Mouse (Mus musculus): ENCODE measurements around the gene Cdc42bpg. TPM values are rescaled to one million over a fixed set of nuclear protein-coding genes. Genes with fewer than 3 reads are reported as not detected.

Gene Cdc42bpg
- polyA plus RNA-seq, 1 experiment from 2014 or later = 0.71 TPM

DNA sequence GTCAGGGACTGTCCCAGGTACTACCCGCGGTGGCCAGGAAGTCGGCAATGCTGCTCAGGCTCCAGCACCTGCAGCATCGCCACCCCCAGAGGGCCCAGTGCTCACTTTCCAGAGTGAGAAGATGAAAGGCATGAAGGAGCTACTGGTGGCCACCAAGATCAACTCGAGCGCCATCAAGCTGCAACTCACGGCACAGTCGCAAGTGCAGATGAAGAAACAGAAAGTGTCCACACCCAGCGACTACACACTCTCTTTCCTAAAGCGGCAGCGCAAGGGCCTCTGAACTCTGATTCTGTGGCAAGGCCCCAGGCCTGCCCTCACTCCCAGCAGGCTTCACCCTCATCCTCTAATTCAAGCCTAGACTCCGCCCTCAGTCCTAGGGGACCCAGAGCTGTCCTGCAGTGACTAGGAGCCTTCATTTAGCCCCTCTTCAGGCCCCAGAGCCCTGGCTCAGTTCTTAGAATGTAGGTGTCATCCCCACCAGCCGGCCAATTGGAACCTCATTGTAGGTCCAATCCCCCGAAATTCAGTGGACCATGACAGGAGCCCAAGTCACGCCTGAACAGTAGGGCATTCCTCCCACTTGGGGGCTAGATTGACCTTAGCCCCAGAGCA lies 33.7 kb downstream of the Cdc42bpg start:
- H3K4me3 ChIP-seq (ENCODE audit: low read depth, low read length) = no peak overlapping the region
- H3K4me1 ChIP-seq (ENCODE audit: control insufficient read depth, insufficient read depth, low read length) = peaks cover 20% of the 10 kb centered on the region
- H3K9ac ChIP-seq (replicated peaks; ENCODE audit: low read depth, low read length) = no peak overlapping the region
- no peak for ATAC-seq (ENCODE audit: low read depth)
- no peaks in the 10 kb centered on the region for H3K27me3 ChIP-seq (ENCODE audit: control insufficient read depth, insufficient read depth, low read length)
- no peaks in the 10 kb centered on the region for H3K9me3 ChIP-seq (ENCODE audit: control insufficient read depth, low read length)
- H3K27ac ChIP-seq (ENCODE audit: low read depth, low read length) = no peak overlapping the region
- WGBS = 76% methylated on average over 15 of the region's 15 CpGs
- H3K36me3 ChIP-seq (ENCODE audit: control insufficient read depth, insufficient read depth, low read length) = peaks cover 27% of the 10 kb centered on the region
- H3K4me2 ChIP-seq (ENCODE audit: low read depth, low read length) = peak overlapping the region; percentile 71; the same call in 1 of the 2 replicates

DNA sequence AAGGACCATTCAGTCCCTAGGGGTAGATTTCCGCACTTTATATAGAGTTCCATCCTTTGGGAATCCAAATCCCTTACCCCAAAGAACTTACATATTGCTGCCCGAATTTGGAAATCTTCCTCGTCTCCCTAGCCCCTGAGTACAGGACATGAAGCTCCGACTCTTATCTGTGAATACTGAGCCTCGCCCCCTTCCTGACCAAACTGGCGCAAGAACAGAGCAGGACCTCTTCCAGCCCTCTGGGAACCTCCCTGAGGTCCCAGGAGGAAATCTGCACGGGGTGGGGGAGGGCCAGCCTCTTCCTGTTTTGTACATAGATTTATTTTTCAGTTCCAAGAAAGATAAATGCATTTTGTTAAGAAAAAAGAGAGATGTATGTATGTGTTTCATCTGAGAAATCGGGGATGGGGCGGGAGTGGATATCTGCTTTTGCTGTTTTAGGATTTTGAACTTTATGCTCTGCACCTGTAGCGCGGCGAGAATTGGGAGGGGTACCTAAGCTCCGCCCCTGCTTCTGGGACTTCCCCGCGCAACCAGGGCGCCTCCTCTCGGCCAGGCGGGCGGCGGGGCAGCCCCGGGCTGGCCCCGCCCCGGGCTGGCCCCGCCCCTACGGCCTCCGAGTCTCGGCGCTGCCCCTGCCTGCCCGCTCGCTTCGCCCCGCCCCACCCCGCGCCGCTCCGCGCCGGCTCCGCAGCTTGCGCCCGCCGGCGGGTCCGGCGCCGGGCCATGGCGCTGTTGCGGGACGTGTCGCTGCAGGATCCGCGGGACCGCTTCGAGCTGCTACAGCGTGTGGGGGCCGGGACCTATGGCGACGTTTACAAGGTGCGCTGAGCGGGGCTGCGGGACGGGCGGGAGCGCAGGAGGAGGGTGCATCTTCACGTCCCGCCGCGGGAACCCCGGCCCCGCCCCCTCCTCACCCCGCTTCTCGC lies 34.5 kb downstream of the Cdc42bpg start, which contains the start of gene Map4k2:
Gene Map4k2, plus strand, starts transcription at position 612 of the 929 bp plus-strand sequence.
- ATAC-seq (ENCODE audit: low read depth) = peak; percentile 66
- Histone ChIP-seq H3K4me2 (ENCODE audit: low read depth, low read length) (peak within 1 kb of the TSS; percentile 71), H3K27me3 (ENCODE audit: control insufficient read depth, insufficient read depth, low read length) (no peaks in the 10 kb centered on the region), H3K27ac (ENCODE audit: low read depth, low read length) (peak within 1 kb of the TSS; percentile 7; the same call in 1 of the 2 replicates), H3K4me3 (ENCODE audit: low read depth, low read length) (peak within 1 kb of the TSS; percentile 53), H3K36me3 (ENCODE audit: control insufficient read depth, insufficient read depth, low read length) (peaks cover 35% of the 10 kb centered on the region), H3K9me3 (ENCODE audit: control insufficient read depth, low read length) (no peaks in the 10 kb centered on the region), H3K4me1 (ENCODE audit: control insufficient read depth, insufficient read depth, low read length) (peaks cover 18% of the 10 kb centered on the region), H3K9ac (replicated peaks; ENCODE audit: low read depth, low read length) (peak within 1 kb of the TSS; percentile 67)
- WGBS = 10% methylated on average over 60 of the region's 72 CpGs

DNA sequence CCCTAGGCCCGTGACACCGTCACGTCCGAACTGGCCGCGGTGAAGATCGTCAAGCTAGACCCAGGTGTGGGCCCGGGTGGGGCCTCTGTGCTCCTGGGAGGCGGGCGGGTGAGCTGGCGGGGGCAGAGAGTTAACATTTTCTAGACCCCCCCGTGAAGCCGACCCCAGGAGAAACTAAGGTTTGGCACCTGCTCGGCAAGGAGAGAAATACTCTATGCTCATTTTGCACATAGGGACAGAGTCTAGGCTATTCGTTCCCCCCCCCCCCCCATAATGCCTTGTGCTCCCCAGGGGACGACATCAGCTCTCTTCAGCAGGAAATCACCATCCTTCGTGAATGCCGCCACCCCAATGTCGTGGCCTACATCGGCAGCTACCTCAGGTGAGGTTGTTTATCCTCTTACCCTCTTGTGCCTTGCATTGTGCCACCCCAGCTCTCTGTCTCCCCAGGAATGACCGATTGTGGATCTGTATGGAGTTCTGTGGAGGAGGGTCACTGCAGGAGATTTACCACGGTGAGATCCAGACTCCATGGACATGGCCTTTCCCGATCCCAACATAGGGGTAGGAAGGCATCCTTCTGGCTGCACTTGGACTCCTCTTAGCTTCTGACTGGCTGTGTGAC lies 35.3 kb downstream of the Cdc42bpg start:
- Histone ChIP-seq H3K9me3 (ENCODE audit: control insufficient read depth, low read length) (no peaks in the 10 kb centered on the region), H3K9ac (replicated peaks; ENCODE audit: low read depth, low read length) (peak overlapping the region; percentile 67), H3K27ac (ENCODE audit: low read depth, low read length) (peak overlapping the region; percentile 7; the same call in 1 of the 2 replicates), H3K4me3 (ENCODE audit: low read depth, low read length) (peak overlapping the region; percentile 53), H3K4me1 (ENCODE audit: control insufficient read depth, insufficient read depth, low read length) (peaks cover 10% of the 10 kb centered on the region), H3K4me2 (ENCODE audit: low read depth, low read length) (peak overlapping the region; percentile 71), H3K27me3 (ENCODE audit: control insufficient read depth, insufficient read depth, low read length) (no peaks in the 10 kb centered on the region), H3K36me3 (ENCODE audit: control insufficient read depth, insufficient read depth, low read length) (peaks cover 43% of the 10 kb centered on the region)
- 7% methylated on average over 23 of the region's 23 CpGs for WGBS
- no peak for ATAC-seq (ENCODE audit: low read depth)

DNA sequence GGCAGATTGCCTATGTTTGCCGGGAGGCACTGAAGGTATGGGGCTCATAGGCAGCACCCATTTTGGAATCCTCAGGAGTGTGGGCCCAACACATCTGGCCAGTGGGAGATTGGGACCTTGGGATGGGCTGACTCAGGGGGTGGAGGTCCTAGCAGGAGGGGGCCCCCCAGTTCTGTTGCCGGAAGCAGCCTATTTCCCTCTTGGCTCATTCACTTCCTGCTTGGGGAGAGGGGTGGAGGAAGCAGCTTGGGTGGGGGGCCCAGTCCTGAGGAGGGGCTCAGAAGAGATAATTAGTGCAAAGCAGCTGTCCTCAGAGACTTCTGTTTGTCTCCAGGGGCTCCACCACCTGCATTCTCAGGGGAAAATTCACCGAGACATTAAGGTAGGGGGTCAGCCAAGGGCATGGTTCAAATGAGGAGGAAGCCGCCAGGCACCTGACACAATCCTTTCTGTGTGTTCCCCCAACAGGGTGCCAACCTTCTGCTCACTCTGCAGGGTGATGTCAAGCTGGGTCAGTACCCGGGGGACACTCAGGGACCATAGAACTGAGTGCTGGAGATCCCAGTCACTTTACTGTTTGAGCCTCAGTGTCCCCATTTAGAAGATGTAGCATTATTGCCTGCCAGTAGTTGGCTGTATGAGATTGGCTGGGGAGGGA lies 36.1 kb downstream of the Cdc42bpg start:
- 77% methylated on average over 5 of the region's 5 CpGs for WGBS

DNA sequence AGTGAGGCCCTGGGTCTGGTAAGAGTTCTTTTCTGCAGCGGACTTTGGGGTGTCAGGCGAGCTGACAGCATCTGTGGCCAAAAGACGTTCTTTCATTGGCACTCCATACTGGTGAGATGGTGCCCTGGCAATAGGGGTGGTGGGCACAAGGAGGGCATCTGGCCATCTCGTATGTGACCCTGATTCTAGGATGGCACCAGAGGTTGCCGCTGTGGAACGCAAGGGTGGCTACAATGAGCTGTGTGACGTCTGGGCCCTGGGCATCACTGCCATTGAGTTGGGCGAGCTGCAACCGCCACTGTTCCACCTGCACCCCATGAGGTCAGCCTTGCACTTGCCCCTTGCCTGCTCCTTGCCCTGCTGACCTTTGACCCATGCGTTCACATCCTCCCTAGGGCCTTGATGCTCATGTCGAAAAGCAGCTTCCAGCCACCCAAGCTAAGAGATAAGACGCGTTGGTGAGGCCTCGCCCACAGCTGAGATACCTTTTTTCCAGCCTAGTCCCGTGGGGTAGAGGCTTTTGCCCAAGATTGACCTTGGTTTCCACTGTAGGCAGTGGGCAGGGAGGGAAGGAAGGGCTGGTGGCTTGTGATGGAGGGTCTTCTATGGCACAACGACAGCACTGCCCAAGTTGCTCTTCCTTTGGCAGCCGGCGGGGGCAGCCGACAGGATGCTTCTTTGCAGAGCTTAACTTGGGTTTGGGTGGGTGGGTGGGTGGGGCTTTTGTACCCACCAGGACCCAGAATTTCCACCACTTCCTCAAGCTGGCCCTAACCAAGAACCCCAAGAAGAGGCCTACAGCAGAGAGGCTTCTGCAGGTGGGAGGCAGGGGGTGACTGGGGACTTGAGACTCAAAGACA lies 37.0 kb downstream of the Cdc42bpg start:
- Histone ChIP-seq H3K27ac (ENCODE audit: low read depth, low read length) (no peak overlapping the region), H3K4me3 (ENCODE audit: low read depth, low read length) (no peak overlapping the region), H3K27me3 (ENCODE audit: control insufficient read depth, insufficient read depth, low read length) (no peaks in the 10 kb centered on the region), H3K4me1 (ENCODE audit: control insufficient read depth, insufficient read depth, low read length) (peaks cover 4% of the 10 kb centered on the region), H3K9me3 (ENCODE audit: control insufficient read depth, low read length) (no peaks in the 10 kb centered on the region), H3K9ac (replicated peaks; ENCODE audit: low read depth, low read length) (no peak overlapping the region), H3K4me2 (ENCODE audit: low read depth, low read length) (no peak overlapping the region), H3K36me3 (ENCODE audit: control insufficient read depth, insufficient read depth, low read length) (peaks cover 39% of the 10 kb centered on the region)
- no peak for ATAC-seq (ENCODE audit: low read depth)
- 90% methylated on average over 19 of the region's 19 CpGs for WGBS

More for the DNA sequence above, 36.1 kb downstream of the Cdc42bpg start:
- Histone ChIP-seq H3K36me3 (ENCODE audit: control insufficient read depth, insufficient read depth, low read length) (peaks cover 46% of the 10 kb centered on the region), H3K9me3 (ENCODE audit: control insufficient read depth, low read length) (no peaks in the 10 kb centered on the region), H3K9ac (replicated peaks; ENCODE audit: low read depth, low read length) (no peak overlapping the region), H3K4me3 (ENCODE audit: low read depth, low read length) (no peak overlapping the region), H3K4me1 (ENCODE audit: control insufficient read depth, insufficient read depth, low read length) (peaks cover 4% of the 10 kb centered on the region), H3K27me3 (ENCODE audit: control insufficient read depth, insufficient read depth, low read length) (no peaks in the 10 kb centered on the region), H3K4me2 (ENCODE audit: low read depth, low read length) (peak overlapping the region; percentile 71; the same call in 1 of the 2 replicates), H3K27ac (ENCODE audit: low read depth, low read length) (no peak overlapping the region)
- no peak for ATAC-seq (ENCODE audit: low read depth)

DNA sequence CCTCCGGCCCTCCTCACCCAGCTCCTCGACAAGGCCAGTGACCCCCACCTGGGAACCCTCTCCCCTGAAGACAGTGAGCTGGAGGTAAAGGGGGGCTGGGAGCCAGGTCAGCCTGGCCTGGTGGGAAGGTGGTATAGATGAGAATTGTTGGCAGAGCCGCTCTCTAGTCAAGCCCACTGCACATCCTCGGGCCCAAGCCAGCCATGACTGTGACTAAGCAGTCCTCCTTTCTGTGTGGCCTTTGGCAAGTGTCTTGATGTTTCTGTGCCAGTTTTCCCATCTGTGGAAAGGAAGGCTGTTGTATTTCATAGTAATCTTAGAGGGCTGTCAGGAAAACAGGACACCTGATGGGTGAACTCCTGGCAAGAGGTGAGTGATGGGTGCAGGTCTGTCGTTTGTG lies 37.7 kb downstream of the Cdc42bpg start:
- Histone ChIP-seq H3K4me2 (ENCODE audit: low read depth, low read length) (no peak overlapping the region), H3K36me3 (ENCODE audit: control insufficient read depth, insufficient read depth, low read length) (peaks cover 32% of the 10 kb centered on the region), H3K27ac (ENCODE audit: low read depth, low read length) (no peak overlapping the region), H3K9me3 (ENCODE audit: control insufficient read depth, low read length) (no peaks in the 10 kb centered on the region), H3K4me1 (ENCODE audit: control insufficient read depth, insufficient read depth, low read length) (peaks cover 4% of the 10 kb centered on the region), H3K27me3 (ENCODE audit: control insufficient read depth, insufficient read depth, low read length) (no peaks in the 10 kb centered on the region), H3K4me3 (ENCODE audit: low read depth, low read length) (no peak overlapping the region), H3K9ac (replicated peaks; ENCODE audit: low read depth, low read length) (no peak overlapping the region)
- no peak for ATAC-seq (ENCODE audit: low read depth)
- WGBS = 91% methylated on average over 5 of the region's 5 CpGs

DNA sequence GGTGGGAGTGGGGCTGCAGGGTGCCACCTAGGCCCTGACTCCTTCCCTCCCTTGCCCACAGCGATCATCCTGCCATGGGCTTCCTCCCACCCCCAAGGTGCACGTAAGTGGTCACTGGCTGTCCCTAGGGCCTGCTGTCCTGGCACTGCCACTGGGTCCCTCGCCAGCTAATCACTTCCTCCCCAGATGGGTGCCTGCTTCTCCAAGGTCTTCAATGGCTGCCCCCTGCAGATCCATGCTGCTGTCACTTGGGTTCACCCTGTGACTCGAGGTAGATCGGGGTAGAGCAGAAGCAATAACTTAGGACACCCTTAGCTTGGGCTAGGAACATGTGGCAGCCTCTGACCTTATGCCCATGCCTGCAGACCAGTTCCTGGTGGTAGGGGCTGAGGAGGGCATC lies 39.8 kb downstream of the Cdc42bpg start:
- 93% methylated on average over 5 of the region's 5 CpGs for WGBS
- no peak for ATAC-seq (ENCODE audit: low read depth)
- Histone ChIP-seq H3K27ac (ENCODE audit: low read depth, low read length) (no peak overlapping the region), H3K4me1 (ENCODE audit: control insufficient read depth, insufficient read depth, low read length) (peaks cover 4% of the 10 kb centered on the region; the same call in 1 of the 2 replicates), H3K9me3 (ENCODE audit: control insufficient read depth, low read length) (no peaks in the 10 kb centered on the region), H3K36me3 (ENCODE audit: control insufficient read depth, insufficient read depth, low read length) (peaks cover 22% of the 10 kb centered on the region), H3K4me2 (ENCODE audit: low read depth, low read length) (no peak overlapping the region), H3K4me3 (ENCODE audit: low read depth, low read length) (no peak overlapping the region), H3K27me3 (ENCODE audit: control insufficient read depth, insufficient read depth, low read length) (no peaks in the 10 kb centered on the region), H3K9ac (replicated peaks; ENCODE audit: low read depth, low read length) (no peak overlapping the region)

DNA sequence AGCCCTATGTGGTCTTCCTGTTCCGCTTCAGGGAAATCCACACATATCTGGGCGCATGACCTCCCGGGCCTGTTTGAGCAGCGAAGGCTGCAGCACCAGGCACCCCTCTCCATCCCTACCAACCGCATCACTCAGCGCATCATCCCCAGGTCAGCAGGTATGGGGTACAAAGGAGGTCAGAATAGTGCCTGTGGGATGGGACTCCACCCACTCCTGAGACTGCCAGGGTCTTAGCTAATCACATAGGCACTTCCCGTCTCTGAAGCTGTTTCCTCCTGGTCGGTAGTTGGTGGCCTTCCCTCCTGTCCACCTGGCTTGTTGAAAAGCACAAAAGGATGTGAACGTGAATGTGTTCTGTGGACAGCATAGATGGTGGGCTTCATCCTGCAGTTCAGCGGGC lies 40.4 kb downstream of the Cdc42bpg start:
- 90% methylated on average over 10 of the region's 10 CpGs for WGBS
- no peak overlapping the region for H3K4me2 ChIP-seq (ENCODE audit: low read depth, low read length)
- H3K4me1 ChIP-seq (ENCODE audit: control insufficient read depth, insufficient read depth, low read length) = no peaks in the 10 kb centered on the region
- no peak overlapping the region for H3K27ac ChIP-seq (ENCODE audit: low read depth, low read length)
- H3K9me3 ChIP-seq (ENCODE audit: control insufficient read depth, low read length) = no peaks in the 10 kb centered on the region
- ATAC-seq (ENCODE audit: low read depth) = no peak
- no peak overlapping the region for H3K4me3 ChIP-seq (ENCODE audit: low read depth, low read length)
- peaks cover 22% of the 10 kb centered on the region for H3K36me3 ChIP-seq (ENCODE audit: control insufficient read depth, insufficient read depth, low read length)
- no peaks in the 10 kb centered on the region for H3K27me3 ChIP-seq (ENCODE audit: control insufficient read depth, insufficient read depth, low read length)
- no peak overlapping the region for H3K9ac ChIP-seq (replicated peaks; ENCODE audit: low read depth, low read length)
